Mouse (Mus musculus): ENCODE measurements at regions not wholly inside any gene's neighbourhood (a gene's known extent, or its start where the extent isn't known, plus 50 kb on each side); places are given as distances from the start of the nearest gene placed in this dataset.
"Not testable (repeated sequence)": the region's sequence is repeated elsewhere in the genome, so short reads cannot be mapped to it uniquely, and the experiment has no call there.

GRCm38 (mm10) chr6:109814990-109815389 is 830.4 kb upstream of the Grm7 start:
- no peak for ATAC-seq
- no peak for TF ChIP-seq CTCF (IDR thresholded peaks at IDR 0.05; ENCODE audit: low read depth)
- H3K9ac ChIP-seq = no peak overlapping the region
- no peaks in the 10 kb centered on the region for H3K27me3 ChIP-seq (ENCODE audit: insufficient read depth, low read length)
- H3K4me1 ChIP-seq (ENCODE audit: insufficient read depth) = no peaks in the 10 kb centered on the region
- 70% methylated on average over 4 of the region's 4 CpGs for WGBS
- no peak overlapping the region for H3K4me3 ChIP-seq (ENCODE audit: low read depth, low read length)
- no peak overlapping the region for H3K4me2 ChIP-seq (ENCODE audit: low read depth)
- H3K36me3 ChIP-seq (ENCODE audit: insufficient read depth) = no peaks in the 10 kb centered on the region
- no peak for DNase-seq
- no peak overlapping the region for H3K27ac ChIP-seq (ENCODE audit: low read depth, low read length)
- no peaks in the 10 kb centered on the region for H3K9me3 ChIP-seq (ENCODE audit: low read length)

DNA sequence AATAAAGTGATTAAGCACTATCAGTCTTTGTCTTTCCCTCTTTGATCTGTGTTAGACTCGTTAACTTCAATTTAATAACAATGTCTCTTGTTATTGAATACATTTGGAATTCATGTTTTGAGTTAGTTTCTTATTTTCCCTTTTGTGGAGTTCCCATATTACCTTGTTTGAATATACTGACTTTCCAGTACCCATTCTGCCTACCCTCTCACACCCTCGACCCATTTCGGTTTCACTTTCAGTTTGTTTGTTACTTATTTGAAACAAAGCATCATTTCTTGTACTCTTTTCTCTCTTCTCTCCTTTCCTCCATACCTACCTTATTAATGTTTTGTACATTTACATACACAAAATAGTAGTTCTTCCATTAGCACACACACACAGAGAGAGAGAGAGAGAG is 797.1 kb upstream of the Grm7 start:
- no peak for TF ChIP-seq CTCF (IDR thresholded peaks at IDR 0.05; ENCODE audit: low read depth)
- H3K4me2 ChIP-seq (ENCODE audit: low read depth) = no peak overlapping the region
- 0 out of 2 replicates have a peak, but pooled peaks cover 3% of the 10 kb centered on the region for H3K9me3 ChIP-seq (ENCODE audit: low read length)
- H3K27me3 ChIP-seq (ENCODE audit: insufficient read depth, low read length) = no peaks in the 10 kb centered on the region
- DNase-seq (no peak), ATAC-seq (no peak)
- WGBS = 77% methylated on average over 3 of the region's 3 CpGs
- H3K36me3 ChIP-seq (ENCODE audit: insufficient read depth) = no peaks in the 10 kb centered on the region
- no peak overlapping the region for H3K9ac ChIP-seq
- no peak overlapping the region for H3K27ac ChIP-seq (ENCODE audit: low read depth, low read length)
- no peak overlapping the region for H3K4me3 ChIP-seq (ENCODE audit: low read depth, low read length)
- H3K4me1 ChIP-seq (ENCODE audit: insufficient read depth) = no peaks in the 10 kb centered on the region

GRCm38 (mm10) chr6:109855806-109856205 is 789.6 kb upstream of the Grm7 start:
- no peak for ATAC-seq
- no peak for TF ChIP-seq CTCF (IDR thresholded peaks at IDR 0.05; ENCODE audit: low read depth)
- Histone ChIP-seq H3K27me3 (ENCODE audit: insufficient read depth, low read length) (no peaks in the 10 kb centered on the region), H3K9me3 (ENCODE audit: low read length) (no peaks in the 10 kb centered on the region), H3K36me3 (ENCODE audit: insufficient read depth) (no peaks in the 10 kb centered on the region), H3K27ac (ENCODE audit: low read depth, low read length) (no peak overlapping the region), H3K4me3 (ENCODE audit: low read depth, low read length) (no peak overlapping the region), H3K4me1 (ENCODE audit: insufficient read depth) (no peaks in the 10 kb centered on the region), H3K4me2 (ENCODE audit: low read depth) (no peak overlapping the region), H3K9ac (no peak overlapping the region)
- no peak for DNase-seq
- 69% methylated on average over 1 of the region's 1 CpGs for WGBS

DNA sequence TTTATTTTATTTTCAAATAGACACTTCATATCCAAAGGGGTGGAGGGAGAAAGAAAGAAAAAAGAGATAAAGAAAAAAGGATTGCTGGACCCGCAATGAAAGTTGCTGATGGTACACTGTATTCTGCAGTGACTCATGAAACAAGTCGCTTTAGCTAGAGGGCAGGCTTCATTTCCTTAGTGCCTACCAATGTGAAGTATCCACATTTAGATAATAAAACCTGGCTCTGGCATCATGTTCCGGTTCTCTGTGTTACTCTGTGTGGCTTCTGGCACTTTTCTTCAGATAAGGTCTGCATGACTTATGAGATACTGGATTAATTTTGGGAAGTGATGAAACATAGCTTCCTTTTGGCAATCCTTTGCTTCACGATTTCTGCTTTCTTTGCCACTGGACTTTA is 782.0 kb upstream of the Grm7 start:
- H3K4me1 ChIP-seq (ENCODE audit: insufficient read depth) = no peaks in the 10 kb centered on the region
- H3K4me3 ChIP-seq (ENCODE audit: low read depth, low read length) = no peak overlapping the region
- WGBS = 84% methylated on average over 4 of the region's 4 CpGs

GRCm38 (mm10) chr6:109874187-109874586 is 771.2 kb upstream of the Grm7 start:
- H3K36me3 ChIP-seq (ENCODE audit: insufficient read depth) = no peaks in the 10 kb centered on the region
- DNase-seq (no peak), ATAC-seq (no peak)

More for the DNA sequence above, 782.0 kb upstream of the Grm7 start:
- H3K36me3 ChIP-seq (ENCODE audit: insufficient read depth) = no peaks in the 10 kb centered on the region
- no peak overlapping the region for H3K4me2 ChIP-seq (ENCODE audit: low read depth)
- no peak overlapping the region for H3K27ac ChIP-seq (ENCODE audit: low read depth, low read length)
- ATAC-seq = no peak
- H3K9me3 ChIP-seq (ENCODE audit: low read length) = no peaks in the 10 kb centered on the region
- H3K9ac ChIP-seq = no peak overlapping the region
- no peaks in the 10 kb centered on the region for H3K27me3 ChIP-seq (ENCODE audit: insufficient read depth, low read length)
- DNase-seq = no peak
- no peak for TF ChIP-seq CTCF (IDR thresholded peaks at IDR 0.05; ENCODE audit: low read depth)

GRCm38 (mm10) chr6:109874625-109875040 is 770.7 kb upstream of the Grm7 start:
- Histone ChIP-seq H3K9ac (no peak overlapping the region), H3K4me1 (ENCODE audit: insufficient read depth) (no peaks in the 10 kb centered on the region), H3K27me3 (ENCODE audit: insufficient read depth, low read length) (no peaks in the 10 kb centered on the region), H3K27ac (ENCODE audit: low read depth, low read length) (no peak overlapping the region), H3K4me3 (ENCODE audit: low read depth, low read length) (no peak overlapping the region), H3K36me3 (ENCODE audit: insufficient read depth) (no peaks in the 10 kb centered on the region), H3K9me3 (ENCODE audit: low read length) (no peaks in the 10 kb centered on the region), H3K4me2 (ENCODE audit: low read depth) (no peak overlapping the region)
- ATAC-seq (no peak), DNase-seq (no peak)
- no peak for TF ChIP-seq CTCF (IDR thresholded peaks at IDR 0.05; ENCODE audit: low read depth)
- 84% methylated on average over 6 of the region's 6 CpGs for WGBS

More at GRCm38 (mm10) chr6:109874187-109874586, 771.2 kb upstream of the Grm7 start:
- no peak overlapping the region for H3K4me3 ChIP-seq (ENCODE audit: low read depth, low read length)
- no peaks in the 10 kb centered on the region for H3K9me3 ChIP-seq (ENCODE audit: low read length)
- H3K27me3 ChIP-seq (ENCODE audit: insufficient read depth, low read length) = no peaks in the 10 kb centered on the region
- no peak overlapping the region for H3K9ac ChIP-seq
- TF ChIP-seq CTCF (IDR thresholded peaks at IDR 0.05; ENCODE audit: low read depth) = no peak
- no peak overlapping the region for H3K4me2 ChIP-seq (ENCODE audit: low read depth)
- 71% methylated on average over 2 of the region's 2 CpGs for WGBS
- H3K27ac ChIP-seq (ENCODE audit: low read depth, low read length) = no peak overlapping the region
- H3K4me1 ChIP-seq (ENCODE audit: insufficient read depth) = no peaks in the 10 kb centered on the region

- DNase-seq; H3K36me3 ChIP-seq (ENCODE audit: insufficient read depth); ATAC-seq; H3K9me3 ChIP-seq (ENCODE audit: low read length); H3K4me2 ChIP-seq (ENCODE audit: low read depth); H3K27me3 ChIP-seq (ENCODE audit: insufficient read depth, low read length); H3K27ac ChIP-seq (ENCODE audit: low read depth, low read length); H3K4me3 ChIP-seq (ENCODE audit: low read depth, low read length); H3K9ac ChIP-seq; H3K4me1 ChIP-seq (ENCODE audit: insufficient read depth): not testable (repeated sequence)
- 91% methylated on average over 3 of the region's 3 CpGs for WGBS
Measured at GRCm38 (mm10) chr6:109875548-109875947, 769.8 kb upstream of the Grm7 start.

DNA sequence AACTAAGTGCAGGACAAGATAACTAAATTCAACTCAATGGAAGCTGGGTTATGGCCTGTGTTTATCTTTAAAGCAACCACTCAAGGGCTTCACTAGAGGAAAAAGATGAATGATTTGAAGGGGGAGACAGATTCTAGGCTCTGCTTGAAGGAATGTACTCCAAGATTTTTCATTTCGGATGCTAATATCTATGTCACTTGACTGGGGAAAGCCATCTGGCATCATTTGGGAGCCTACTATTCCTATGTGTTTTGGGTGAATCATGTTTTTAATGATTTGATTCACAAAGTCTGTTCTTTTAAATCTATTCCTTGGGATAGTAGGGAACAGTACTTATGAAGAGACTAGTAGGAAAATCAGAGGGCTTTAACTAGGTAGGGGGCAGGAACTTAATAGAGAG is 766.2 kb upstream of the Grm7 start:
- ATAC-seq = peak; percentile 36; the same call in 1 of the 2 replicates
- Histone ChIP-seq H3K4me2 (ENCODE audit: low read depth) (no peak overlapping the region), H3K27me3 (ENCODE audit: insufficient read depth, low read length) (no peaks in the 10 kb centered on the region), H3K4me3 (ENCODE audit: low read depth, low read length) (no peak overlapping the region), H3K27ac (ENCODE audit: low read depth, low read length) (no peak overlapping the region), H3K9me3 (ENCODE audit: low read length) (no peaks in the 10 kb centered on the region), H3K9ac (no peak overlapping the region), H3K36me3 (ENCODE audit: insufficient read depth) (no peaks in the 10 kb centered on the region), H3K4me1 (ENCODE audit: insufficient read depth) (no peaks in the 10 kb centered on the region)
- DNase-seq = peak; percentile 26
- no peak for TF ChIP-seq CTCF (IDR thresholded peaks at IDR 0.05; ENCODE audit: low read depth)
- WGBS = 60% methylated on average over 1 of the region's 1 CpGs

Data from forebrain, postnatal 0 days (tissue).